Mouse (Mus musculus): Measurements from ENCODE around the gene Hoxa7.

GRCm38 (mm10) chr6:52205221-52205620 is 16.4 kb downstream of the Hoxa7 start:
- TF ChIP-seq EP300 (IDR thresholded peaks at IDR 0.05; ENCODE audit: low read depth) (no peak), CTCF (IDR thresholded peaks at IDR 0.05; ENCODE audit: low read depth) (no peak)
